Mouse (Mus musculus) limb, embryonic 12.5 days (tissue): ENCODE measurements at regions not wholly inside any gene's neighbourhood (a gene's known extent, or its start where the extent isn't known, plus 50 kb on each side); places are given as distances from the start of the nearest gene placed in this dataset.
"Not testable (repeated sequence)": the region's sequence is repeated elsewhere in the genome, so short reads cannot be mapped to it uniquely, and the experiment has no call there.

ENCODE experiments used
- ATAC-seq: fragments of 200-750 bp; cut with Nextera tagmentation; 2 replicates; pipeline ENCODE4 v1.8.0; 2017; ENCODE audit warnings: low read depth, moderate TSS enrichment; ENCODE audit not compliant: insufficient number of reproducible peaks, insufficient read depth, low FRiP score, low TSS enrichment
- H3K27ac ChIP-seq: fragments of 300-500 bp; sonication (generic); 2 replicates; pipeline ENCODE4 v1.5.1; 2016; ENCODE audit warnings: mild to moderate bottlenecking, moderate library complexity
- H3K27me3 ChIP-seq: fragments of 300-500 bp; sonication (generic); 2 replicates; pipeline ENCODE4 v1.6.1; 2016; ENCODE audit warnings: mild to moderate bottlenecking, moderate library complexity
- H3K36me3 ChIP-seq: fragments of 300-500 bp; sonication (generic); 2 replicates; pipeline ENCODE4 v1.6.1; 2016; ENCODE audit warnings: mild to moderate bottlenecking, moderate library complexity
- H3K4me1 ChIP-seq: fragments of 300-500 bp; sonication (generic); replicated peaks from 2 replicates; pipeline ENCODE4 v1.6.1; 2016
- H3K4me2 ChIP-seq: fragments of 300-500 bp; sonication (generic); 2 replicates; pipeline ENCODE4 v1.6.1; 2016; ENCODE audit warnings: mild to moderate bottlenecking, moderate library complexity
- H3K4me3 ChIP-seq: fragments of 300-500 bp; sonication (generic); replicated peaks from 2 replicates; pipeline ENCODE4 v1.5.1; 2016; ENCODE audit warnings: mild to moderate bottlenecking
- H3K9ac ChIP-seq: fragments of 300-500 bp; sonication (generic); replicated peaks from 2 replicates; pipeline ENCODE4 v1.6.1; 2016; ENCODE audit warnings: mild to moderate bottlenecking, moderate library complexity
- H3K9me3 ChIP-seq: fragments of 300-500 bp; sonication (generic); 2 replicates; pipeline ENCODE4 v1.6.1; 2016; ENCODE audit warnings: mild to moderate bottlenecking, moderate library complexity
- WGBS: fragments of 180-500 bp; shearing (Covaris S2); methylation state at CpG from one replicate; pipeline ENCODE4 v1.1.7; 2016; 5-methylcytosine and 5-hydroxymethylcytosine counted together

DNA sequence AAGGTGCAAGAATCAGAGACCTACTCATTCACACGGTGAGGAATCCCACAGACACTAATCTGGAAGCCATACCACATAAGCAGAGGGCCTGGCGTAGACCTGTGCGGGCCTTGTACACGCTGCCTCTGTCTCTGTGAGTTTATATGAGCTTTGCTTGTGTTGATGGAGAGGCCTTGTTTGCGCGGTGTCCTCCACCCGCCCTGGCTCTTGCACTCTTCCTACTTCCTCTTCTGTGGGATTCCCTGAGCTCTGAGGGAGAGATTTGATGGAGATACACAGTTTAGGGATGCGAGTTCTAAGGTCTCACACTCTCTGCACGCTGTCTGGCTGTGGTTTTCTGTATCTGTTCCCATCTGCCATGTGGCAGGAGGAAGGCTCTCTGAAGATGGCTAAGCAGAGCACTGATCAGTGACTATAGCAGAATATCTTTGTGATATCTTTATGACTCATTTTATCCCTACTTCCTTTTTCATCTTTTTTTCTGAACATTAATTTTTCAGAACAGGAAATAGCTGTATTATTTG, 287.7 kb downstream of the Etnk1 start:
- Histone ChIP-seq H3K27ac (no peak overlapping the region), H3K4me3 (no peak overlapping the region), H3K27me3 (no peaks in the 10 kb centered on the region; the same call in 1 of the 2 replicates), H3K4me1 (no peaks in the 10 kb centered on the region), H3K9me3 (peaks cover 8% of the 10 kb centered on the region; the same call in 1 of the 2 replicates), H3K36me3 (no peaks in the 10 kb centered on the region), H3K9ac (no peak overlapping the region), H3K4me2 (no peak overlapping the region)
- WGBS, result 95% methylated on average over 9 of the region's 9 CpGs
- ATAC-seq, result no peak

DNA sequence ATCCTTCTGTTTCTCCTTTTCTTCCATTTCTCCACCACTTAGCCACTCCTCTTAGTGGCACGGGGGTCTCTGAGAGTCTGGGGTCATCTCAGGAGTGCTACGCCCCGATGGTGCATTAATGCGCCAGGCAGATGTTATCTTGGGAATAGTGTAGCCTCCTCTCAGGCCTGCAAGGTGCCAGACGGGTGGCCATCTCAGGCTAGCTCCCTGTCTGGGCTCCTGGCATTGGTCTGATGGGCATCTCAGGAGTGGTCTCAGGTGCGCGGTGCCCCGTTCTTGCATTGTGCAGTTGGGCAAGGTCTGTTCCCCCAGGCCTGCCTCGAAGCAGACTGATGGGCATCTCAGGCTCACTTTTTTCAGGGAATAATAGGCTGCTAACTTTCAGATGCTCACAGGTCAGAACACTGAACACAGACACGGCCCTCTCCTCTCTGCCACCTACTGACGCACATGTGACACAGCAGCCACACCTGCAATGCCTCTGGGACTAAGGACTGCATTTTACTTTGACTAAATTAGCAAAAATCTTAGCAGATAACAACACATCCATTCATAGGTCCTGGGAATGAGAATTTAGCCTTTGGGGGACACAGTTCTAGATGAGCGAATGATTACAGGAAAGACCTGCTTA, 298.0 kb downstream of the Etnk1 start:
- H3K4me1 ChIP-seq, result no peaks in the 10 kb centered on the region
- no peak overlapping the region for H3K27ac ChIP-seq
- peaks cover 14% of the 10 kb centered on the region; the same call in 1 of the 2 replicates for H3K27me3 ChIP-seq
- no peak for ATAC-seq
- H3K36me3 ChIP-seq, result no peaks in the 10 kb centered on the region
- H3K4me2 ChIP-seq, result no peak overlapping the region
- H3K4me3 ChIP-seq, result no peak overlapping the region
- WGBS, result 74% methylated on average over 12 of the region's 12 CpGs
- H3K9me3 ChIP-seq, result no peaks in the 10 kb centered on the region
- H3K9ac ChIP-seq, result no peak overlapping the region

DNA sequence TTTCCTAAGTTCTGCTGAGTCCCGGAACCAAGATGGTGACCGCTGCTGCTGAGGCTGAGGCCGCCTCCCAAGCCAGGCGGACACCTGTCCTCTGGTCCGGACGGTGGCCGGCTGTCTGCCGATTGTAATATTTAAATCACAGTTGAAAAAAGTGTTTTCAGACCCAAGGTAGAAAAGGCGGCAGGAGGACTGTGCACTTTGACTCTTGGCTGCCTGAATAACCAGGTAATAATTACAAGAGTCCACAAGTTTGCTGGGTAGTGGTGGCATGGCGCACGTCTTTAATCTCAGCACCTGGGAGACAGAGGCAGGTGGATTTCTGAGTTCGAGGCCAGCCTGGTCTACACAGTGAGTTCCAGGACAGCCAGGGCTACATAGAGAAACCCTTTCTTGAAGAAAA, 305.7 kb downstream of the Etnk1 start:
- H3K4me1 ChIP-seq, H3K9me3 ChIP-seq, H3K27me3 ChIP-seq, H3K36me3 ChIP-seq, H3K4me3 ChIP-seq, H3K4me2 ChIP-seq, H3K9ac ChIP-seq, ATAC-seq, H3K27ac ChIP-seq: not testable (repeated sequence)
- WGBS, result 95% methylated on average over 12 of the region's 12 CpGs

DNA sequence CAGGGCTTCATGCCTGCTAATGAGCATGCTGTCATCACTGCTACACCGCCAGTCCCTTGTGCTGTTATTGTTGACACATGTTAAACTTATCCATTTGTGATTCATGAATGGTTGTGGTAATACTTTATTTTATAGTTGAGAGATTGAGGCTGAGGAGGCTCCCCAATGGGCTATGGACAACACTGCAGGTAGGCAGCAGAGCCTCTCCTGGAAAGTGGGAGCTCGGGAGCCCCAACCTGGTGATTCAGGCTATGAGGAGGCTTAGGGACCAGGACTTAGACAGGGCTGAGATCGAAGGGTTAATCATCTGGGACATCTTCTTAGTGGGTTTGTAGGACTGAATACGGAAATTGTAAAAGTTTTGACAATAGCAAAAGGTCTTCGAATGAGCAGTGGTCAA, 307.4 kb downstream of the Etnk1 start:
- Histone ChIP-seq H3K9ac (no peak overlapping the region), H3K4me2 (no peak overlapping the region), H3K36me3 (no peaks in the 10 kb centered on the region), H3K27ac (no peak overlapping the region), H3K9me3 (no peaks in the 10 kb centered on the region), H3K4me3 (no peak overlapping the region), H3K4me1 (no peaks in the 10 kb centered on the region), H3K27me3 (peaks cover 4% of the 10 kb centered on the region; the same call in 1 of the 2 replicates)
- WGBS, result 88% methylated on average over 5 of the region's 5 CpGs
- ATAC-seq, result no peak

DNA sequence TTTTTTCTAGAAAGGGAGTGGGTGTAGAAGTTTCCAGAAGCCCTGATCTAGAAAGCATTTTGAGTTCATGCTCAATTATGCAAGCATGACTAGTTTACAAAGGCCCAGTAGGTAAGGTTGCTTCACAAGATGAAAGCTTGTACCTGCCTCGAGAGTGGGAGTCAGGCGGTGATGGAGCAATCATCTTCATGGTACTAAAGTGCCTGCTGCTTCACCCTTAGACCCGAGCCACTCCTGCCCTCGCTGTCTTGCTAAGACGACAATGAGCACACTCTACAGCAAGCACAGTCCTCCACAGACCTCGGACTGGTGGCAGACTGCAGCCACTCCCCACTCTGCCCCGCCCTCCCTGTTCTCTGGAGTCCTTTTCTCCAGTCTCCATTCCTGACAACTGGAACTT, 308.3 kb downstream of the Etnk1 start:
- WGBS, result 82% methylated on average over 7 of the region's 7 CpGs
- Histone ChIP-seq H3K4me1 (no peaks in the 10 kb centered on the region), H3K9ac (no peak overlapping the region), H3K36me3 (no peaks in the 10 kb centered on the region), H3K4me2 (no peak overlapping the region), H3K4me3 (no peak overlapping the region), H3K9me3 (no peaks in the 10 kb centered on the region), H3K27me3 (peaks cover 4% of the 10 kb centered on the region; the same call in 1 of the 2 replicates), H3K27ac (no peak overlapping the region)
- no peak for ATAC-seq

DNA sequence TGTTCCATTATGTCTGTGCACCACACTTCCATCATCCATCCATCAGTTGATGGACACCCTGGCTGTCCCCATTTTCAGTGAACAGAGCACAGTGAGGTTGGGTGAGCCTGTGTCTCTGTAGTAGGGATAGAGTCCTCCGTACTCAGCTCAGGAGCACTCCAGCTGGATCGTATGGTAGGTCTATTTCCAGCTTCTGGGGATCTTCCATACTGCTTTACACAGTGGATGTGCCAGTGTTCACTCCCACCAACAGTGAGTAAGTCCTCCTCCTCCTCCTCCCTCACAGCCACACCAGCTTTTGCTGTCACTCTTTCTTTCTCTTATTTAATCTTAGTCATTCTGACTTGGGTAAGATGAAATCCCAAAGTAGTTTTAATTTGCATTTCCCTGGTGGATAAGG, 310.4 kb downstream of the Etnk1 start:
- H3K36me3 ChIP-seq, result no peaks in the 10 kb centered on the region
- H3K9ac ChIP-seq, result no peak overlapping the region
- no peak overlapping the region for H3K27ac ChIP-seq
- WGBS, result 85% methylated on average over 2 of the region's 2 CpGs
- H3K4me3 ChIP-seq, result no peak overlapping the region
- no peak for ATAC-seq
- H3K4me1 ChIP-seq, result no peaks in the 10 kb centered on the region
- peaks cover 4% of the 10 kb centered on the region; the same call in 1 of the 2 replicates for H3K27me3 ChIP-seq
- no peak overlapping the region for H3K4me2 ChIP-seq
- H3K9me3 ChIP-seq, result no peaks in the 10 kb centered on the region

DNA sequence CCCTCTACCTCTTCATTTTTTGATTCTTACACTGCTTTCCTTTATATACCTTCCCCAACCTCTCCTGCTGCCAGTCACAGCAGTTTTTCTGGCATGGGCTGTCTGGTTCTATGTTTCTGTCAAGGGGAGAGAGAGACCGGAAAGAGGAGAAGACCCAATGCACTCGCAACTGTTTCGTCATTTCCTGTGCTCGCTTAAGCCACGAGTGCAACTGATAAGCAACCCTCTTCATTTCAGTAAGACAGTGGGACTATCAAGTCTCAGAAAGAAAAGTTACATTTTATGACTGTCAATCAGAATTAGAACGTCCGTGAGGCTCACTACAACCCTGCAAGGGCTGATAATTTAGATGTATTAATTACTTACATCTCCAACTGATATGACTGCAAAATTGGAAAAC, 312.2 kb downstream of the Etnk1 start:
- H3K27ac ChIP-seq, result no peak overlapping the region
- H3K4me3 ChIP-seq, result no peak overlapping the region
- H3K27me3 ChIP-seq, result peaks cover 4% of the 10 kb centered on the region; the same call in 1 of the 2 replicates
- H3K9ac ChIP-seq, result no peak overlapping the region
- H3K4me1 ChIP-seq, result no peaks in the 10 kb centered on the region
- no peaks in the 10 kb centered on the region for H3K36me3 ChIP-seq
- no peak for ATAC-seq
- H3K9me3 ChIP-seq, result no peaks in the 10 kb centered on the region
- 70% methylated on average over 7 of the region's 7 CpGs for WGBS
- H3K4me2 ChIP-seq, result no peak overlapping the region

DNA sequence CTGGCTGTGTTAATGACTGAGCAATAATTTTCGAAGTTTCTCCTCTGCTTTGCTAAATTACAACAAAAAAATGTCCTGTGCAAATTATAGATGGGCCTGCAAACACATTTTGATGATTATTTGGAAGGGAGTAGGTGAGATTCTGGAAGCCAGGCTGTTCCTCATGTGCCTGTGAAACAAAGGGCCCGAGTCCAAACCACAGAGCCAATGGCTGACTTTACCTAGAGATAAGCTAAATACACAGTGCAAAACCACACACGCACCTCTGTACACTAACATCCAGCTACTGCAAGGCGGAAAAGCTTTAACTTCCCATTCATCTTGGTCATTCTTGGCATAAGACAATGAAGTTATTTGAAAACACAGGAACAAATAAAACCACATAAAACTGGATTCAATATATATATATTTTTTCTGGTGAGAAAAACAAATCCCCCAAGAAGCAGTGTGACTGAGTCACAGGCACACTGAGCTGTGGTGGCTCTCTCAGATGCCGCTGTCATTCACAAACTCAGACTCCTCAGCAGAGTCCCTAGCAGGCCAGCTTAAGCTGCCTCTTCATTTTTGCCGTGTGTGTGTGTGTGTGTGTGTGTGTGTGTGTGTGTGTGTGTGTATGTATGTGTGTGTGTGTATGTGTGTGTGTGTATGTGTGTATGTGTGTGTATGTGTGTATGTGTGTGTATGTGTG, 312.8 kb downstream of the Etnk1 start:
- Histone ChIP-seq H3K36me3 (no peaks in the 10 kb centered on the region), H3K9ac (no peak overlapping the region), H3K4me1 (no peaks in the 10 kb centered on the region), H3K27ac (no peak overlapping the region), H3K27me3 (peaks cover 8% of the 10 kb centered on the region; the same call in 1 of the 2 replicates), H3K4me2 (no peak overlapping the region), H3K4me3 (no peak overlapping the region), H3K9me3 (no peaks in the 10 kb centered on the region)
- WGBS, result 86% methylated on average over 6 of the region's 6 CpGs
- no peak for ATAC-seq

DNA sequence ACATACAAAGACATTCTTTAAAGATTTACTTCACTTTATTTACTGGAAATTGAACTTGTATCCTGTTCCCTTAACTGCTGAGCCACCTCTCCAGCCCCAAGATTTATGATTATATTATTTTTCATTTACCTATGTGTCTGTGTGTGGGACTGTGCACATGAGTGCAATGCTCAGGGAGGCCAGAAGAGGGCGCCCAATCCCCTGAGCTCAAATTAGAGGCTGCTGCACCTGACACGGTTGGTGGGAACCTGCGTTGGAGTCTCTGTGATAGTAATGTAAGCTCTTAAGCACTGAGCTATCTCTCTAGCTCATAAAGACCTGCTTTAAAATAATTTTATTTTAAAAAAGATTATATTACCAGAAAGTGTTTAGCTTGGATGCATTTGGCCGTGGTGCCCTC, 315.3 kb downstream of the Etnk1 start:
- 85% methylated on average over 4 of the region's 4 CpGs for WGBS
- H3K4me2 ChIP-seq, result no peak overlapping the region
- no peaks in the 10 kb centered on the region for H3K9me3 ChIP-seq
- H3K36me3 ChIP-seq, result no peaks in the 10 kb centered on the region
- H3K4me3 ChIP-seq, result no peak overlapping the region
- peaks cover 4% of the 10 kb centered on the region; the same call in 1 of the 2 replicates for H3K27me3 ChIP-seq
- ATAC-seq, result no peak
- H3K4me1 ChIP-seq, result no peaks in the 10 kb centered on the region
- no peak overlapping the region for H3K27ac ChIP-seq
- H3K9ac ChIP-seq, result no peak overlapping the region

DNA sequence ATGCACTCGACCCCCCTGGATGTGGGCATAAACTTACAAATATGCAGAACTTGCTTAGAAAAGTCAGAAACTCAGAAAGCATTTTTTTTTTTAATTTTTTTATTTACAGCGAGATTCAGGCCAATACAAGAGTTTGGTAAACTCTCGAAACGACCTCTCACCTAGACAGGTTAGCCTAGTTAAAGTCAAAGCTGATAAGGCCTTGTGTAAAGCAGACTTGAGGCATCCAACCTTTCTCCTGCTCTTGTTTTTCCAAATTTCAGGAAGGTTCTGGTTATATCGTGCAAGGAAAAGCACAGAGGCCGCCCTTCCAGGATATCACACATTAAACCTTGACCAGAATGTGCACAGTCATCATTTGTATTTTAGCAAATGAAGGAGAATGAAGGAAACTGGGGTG, 315.8 kb downstream of the Etnk1 start:
- no peak for ATAC-seq
- H3K9ac ChIP-seq, result no peak overlapping the region
- no peak overlapping the region for H3K4me3 ChIP-seq
- no peak overlapping the region for H3K4me2 ChIP-seq
- H3K4me1 ChIP-seq, result no peaks in the 10 kb centered on the region
- 90% methylated on average over 6 of the region's 6 CpGs for WGBS
- H3K36me3 ChIP-seq, result no peaks in the 10 kb centered on the region
- H3K27me3 ChIP-seq, result peaks cover 4% of the 10 kb centered on the region; the same call in 1 of the 2 replicates
- no peaks in the 10 kb centered on the region for H3K9me3 ChIP-seq
- no peak overlapping the region for H3K27ac ChIP-seq

DNA sequence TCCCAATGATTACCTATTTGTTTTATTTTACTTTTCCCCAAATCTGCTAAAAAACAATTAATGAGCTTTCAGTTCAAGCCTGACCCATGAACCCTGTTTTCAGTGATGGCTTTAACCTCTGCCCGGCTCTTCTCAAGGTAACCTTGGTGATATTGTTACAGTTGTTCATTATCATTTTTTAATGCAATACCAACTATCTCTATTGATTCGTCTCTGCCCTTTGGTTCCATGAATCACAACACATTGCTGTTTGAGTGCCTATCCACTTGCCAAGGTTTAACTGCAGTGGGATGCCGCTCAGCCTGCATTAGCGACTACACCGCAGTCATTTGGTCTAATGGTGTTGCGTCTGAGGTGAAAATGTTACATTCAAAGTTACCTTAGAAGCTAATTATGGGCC, 317.9 kb downstream of the Etnk1 start:
- Histone ChIP-seq H3K27me3 (peaks cover 4% of the 10 kb centered on the region; the same call in 1 of the 2 replicates), H3K4me1 (no peaks in the 10 kb centered on the region), H3K27ac (no peak overlapping the region), H3K9ac (no peak overlapping the region), H3K9me3 (no peaks in the 10 kb centered on the region), H3K36me3 (no peaks in the 10 kb centered on the region), H3K4me3 (no peak overlapping the region), H3K4me2 (no peak overlapping the region)
- WGBS, result 93% methylated on average over 6 of the region's 6 CpGs
- no peak for ATAC-seq
